Mouse (Mus musculus): ENCODE results near the gene Rcor1.

The Rcor1 gene

DNA sequence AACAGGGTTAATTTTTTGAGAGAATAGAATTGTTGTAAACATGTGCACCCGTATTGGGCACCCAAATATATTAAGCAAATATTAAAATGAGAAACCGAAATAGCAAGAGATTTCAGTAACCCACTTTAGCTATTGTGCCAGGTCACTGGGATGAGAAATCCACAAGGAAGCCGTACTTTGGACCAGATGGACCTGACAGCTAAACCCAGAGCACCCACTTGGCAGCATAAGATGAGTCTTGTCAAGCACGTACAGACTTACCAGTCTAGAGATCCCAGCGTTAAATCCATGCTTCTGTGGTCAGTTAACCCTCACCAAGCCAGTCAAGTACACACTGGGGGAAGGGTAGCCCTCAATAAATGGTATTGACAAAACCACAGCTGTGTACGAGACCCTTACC, 86.5 kb downstream of the Rcor1 start:
- no peak for DNase-seq (ENCODE audit: low spot score in 2 of 2)

DNA sequence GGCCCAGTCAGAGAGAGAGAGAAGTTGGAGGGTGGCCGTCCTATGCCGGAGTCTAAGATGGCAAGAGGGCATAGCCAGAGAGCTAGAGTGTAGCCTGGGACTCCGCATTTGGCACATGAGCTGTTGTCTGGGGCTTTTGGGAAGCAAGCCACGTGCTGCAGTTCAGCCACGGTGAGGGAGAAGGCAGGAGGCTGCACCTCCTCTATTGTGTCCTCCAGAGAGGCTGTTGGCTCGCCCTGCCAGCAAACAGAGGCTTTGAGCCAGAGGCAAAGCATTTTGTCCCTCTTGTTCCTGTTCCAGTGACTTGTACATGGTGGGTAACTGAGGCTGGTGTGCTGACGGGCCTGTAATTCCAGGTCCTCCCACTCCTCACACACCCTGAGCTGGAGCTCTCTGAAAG, 95.0 kb downstream of the Rcor1 start:
- DNase-seq (ENCODE audit: low spot score in 2 of 2), result no peak

- no peak for DNase-seq (ENCODE audit: low spot score in 2 of 2)
Observed at GRCm38 (mm10) chr12:111134791-111135733, 95.9 kb downstream of the Rcor1 start.

- DNase-seq (ENCODE audit: low spot score in 2 of 2), result no peak
Observed at GRCm38 (mm10) chr12:111135953-111136352, 96.8 kb downstream of the Rcor1 start.

DNA sequence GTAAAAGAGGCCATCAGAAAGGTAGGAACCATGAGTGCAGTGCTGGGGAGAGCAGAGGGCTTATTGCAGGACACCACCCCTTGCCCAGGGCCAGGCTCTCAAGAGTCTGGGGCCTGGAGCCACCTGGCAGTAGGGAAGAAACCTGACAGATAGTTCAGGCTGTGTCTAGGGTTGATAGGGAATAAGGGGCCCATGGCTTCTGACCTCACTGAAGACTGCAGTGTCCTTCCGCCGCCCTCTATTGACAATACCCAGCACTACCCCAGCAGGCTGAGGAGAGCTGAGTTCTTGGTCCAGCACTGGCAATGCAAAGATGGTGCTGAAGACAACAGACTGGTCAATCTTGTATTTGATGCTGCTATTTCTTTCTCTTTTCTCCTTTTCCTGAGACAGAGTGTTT, 97.9 kb downstream of the Rcor1 start:
- no peak for DNase-seq (ENCODE audit: low spot score in 2 of 2)

DNA sequence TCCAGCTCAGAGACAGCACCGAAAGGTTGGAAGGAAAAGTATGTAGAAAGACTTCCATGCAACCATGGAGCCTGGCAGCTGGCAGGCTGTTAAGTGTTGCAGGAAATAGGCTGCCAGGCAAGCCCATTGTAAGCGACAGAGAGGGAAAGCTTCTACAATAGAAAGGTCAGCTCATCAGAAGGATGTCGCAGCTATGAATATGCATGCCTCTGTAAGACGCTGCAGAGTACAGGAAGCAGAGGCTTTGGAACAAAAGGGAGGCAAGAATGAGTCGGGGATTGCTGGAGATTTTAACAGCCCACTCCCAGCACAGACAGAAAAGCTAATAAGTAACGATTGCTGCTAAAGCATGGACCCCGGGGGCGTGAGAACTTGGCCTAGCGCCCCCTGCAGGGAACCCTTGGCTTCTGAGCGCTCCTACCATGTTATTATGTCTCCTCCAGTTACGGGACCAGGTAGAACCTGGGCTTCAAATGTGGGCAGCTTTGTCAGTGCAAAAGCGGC, 103.9 kb downstream of the Rcor1 start:
- no peak for DNase-seq (ENCODE audit: low spot score in 2 of 2)

DNA sequence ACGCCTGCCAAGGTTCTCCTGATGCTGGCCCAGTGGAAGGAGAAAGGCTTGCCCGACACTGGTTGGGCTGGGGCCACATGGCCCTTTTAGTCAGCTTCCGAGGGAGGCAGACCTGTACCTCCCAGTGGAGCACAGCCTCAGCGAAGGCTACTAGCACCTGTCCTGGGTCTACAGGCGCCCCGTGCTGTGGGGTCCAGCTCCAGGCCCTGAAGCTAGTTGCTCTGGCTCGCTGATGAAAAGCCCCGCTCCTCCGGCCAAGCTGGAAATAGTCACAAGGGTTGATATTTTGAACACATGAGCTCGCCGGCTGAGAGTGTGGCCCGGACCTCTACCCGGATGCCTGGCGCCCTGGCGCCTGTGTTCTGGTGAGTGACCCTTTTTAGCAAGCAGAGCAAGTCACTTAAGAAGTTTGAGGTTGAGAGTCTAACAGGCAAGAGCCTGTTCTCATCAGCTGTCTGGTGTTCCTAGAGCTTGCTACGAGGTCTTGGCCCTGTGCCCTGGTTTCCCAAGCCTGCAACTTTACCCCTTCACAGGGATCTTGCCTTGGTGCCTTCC, 104.4 kb downstream of the Rcor1 start:
- no peak for DNase-seq (ENCODE audit: low spot score in 2 of 2)

GRCm38 (mm10) chr12:111144598-111144997, 105.4 kb downstream of the Rcor1 start:
- no peak for DNase-seq (ENCODE audit: low spot score in 2 of 2)

GRCm38 (mm10) chr12:111145269-111145668, 106.1 kb downstream of the Rcor1 start:
- peak in 1 of 2 experiments; percentile 73 for DNase-seq (ENCODE audit: low spot score in 2 of 2)

DNA sequence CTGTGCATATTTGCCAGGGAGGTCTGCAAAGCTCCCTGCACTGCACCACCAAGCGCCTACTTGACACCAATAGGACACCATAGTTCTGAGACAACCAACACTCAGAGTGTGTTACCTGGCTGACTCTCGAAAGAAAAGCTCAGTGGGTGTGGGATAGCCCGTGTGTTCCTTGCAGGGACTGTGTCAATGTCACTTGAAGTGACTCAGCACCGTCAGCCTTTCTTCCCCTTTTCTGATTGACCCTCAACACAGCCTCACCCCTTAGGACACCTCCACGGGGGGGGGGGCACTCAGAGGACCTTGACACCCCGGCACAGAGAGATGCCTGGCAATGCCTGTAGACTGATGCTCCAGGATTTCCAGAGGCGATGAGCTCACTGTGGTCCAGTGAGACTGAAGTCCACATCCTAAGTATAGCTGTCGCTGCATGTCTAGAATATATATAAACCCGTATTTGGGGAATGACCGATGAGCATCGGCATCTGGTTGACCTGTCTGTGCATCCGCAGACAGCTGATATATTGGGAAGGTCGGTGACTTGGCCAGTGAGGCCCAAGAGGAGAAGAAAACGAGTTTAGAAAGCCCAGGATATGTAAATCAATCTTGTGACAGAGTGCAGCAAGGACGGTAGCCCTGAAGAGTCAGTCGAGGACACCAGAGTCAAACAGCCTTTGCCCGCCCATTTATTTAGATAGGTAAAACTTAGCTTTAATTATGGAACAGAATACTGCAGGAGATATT, 110.5 kb downstream of the Rcor1 start:
- no peak for DNase-seq (ENCODE audit: low spot score in 2 of 2)

- DNase-seq (ENCODE audit: low spot score in 2 of 2), result no peak
Observed at GRCm38 (mm10) chr12:111150236-111150596, 111.1 kb downstream of the Rcor1 start.

GRCm38 (mm10) chr12:111151422-111152156, 112.4 kb downstream of the Rcor1 start:
- no peak for DNase-seq (ENCODE audit: low spot score in 2 of 2)

- no peak for DNase-seq (ENCODE audit: low spot score in 2 of 2)
Observed at GRCm38 (mm10) chr12:111152579-111152978, 113.4 kb downstream of the Rcor1 start.

DNA sequence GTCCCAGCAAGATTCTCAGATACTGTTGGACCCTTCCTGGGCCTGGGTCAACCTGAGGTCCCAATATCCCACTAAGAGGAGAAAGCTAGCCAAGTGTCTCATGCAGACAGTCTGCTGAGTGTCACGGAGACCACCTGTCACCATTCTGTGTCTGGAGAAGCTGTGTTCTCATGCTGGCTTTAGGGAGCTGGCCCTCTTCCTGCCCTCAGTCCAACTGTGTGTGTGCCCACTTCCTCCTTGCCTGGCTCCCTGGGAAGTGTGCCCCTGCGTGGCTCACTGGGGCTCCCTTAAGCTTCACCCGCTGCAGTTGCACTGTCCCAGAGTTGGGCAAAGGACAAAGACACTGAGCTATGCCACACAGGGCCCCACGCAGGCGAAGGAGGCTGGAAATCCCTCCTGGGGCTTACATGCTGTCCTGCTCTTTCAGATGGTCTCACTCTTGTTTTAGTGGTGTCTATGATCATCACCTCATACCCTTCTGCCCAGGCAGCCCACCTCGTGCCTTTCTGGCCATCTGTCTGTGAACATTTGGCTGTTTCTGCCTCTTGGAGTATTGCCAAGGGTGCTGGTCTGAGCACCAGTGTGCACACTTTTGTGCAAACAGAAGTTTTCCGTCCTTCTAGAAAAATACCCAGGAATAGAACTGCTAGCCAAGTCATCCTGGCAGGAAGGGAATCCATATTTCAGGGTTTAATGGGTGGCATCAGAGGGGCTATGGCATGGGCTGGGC, 114.0 kb downstream of the Rcor1 start:
- no peak for DNase-seq (ENCODE audit: low spot score in 2 of 2)

DNA sequence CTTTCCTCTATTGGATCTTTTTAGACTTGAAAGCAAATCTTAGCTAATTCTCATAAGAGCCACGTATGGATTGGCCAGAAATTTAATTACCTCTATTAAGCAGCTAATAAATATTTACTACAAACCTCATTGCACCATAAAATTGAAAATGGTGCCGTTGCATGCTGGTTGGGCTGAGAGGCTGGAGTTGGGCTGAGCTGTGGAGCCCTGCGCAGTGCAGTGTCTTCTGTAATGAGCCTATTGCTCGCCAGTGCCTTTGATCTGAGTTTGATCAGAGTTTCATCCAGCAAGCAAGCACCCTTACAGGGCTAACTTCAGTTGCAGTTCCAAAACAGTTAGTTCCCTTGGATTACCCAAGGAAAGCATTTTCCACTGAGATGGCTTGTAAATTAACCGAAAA, 114.8 kb downstream of the Rcor1 start:
- DNase-seq (ENCODE audit: low spot score in 2 of 2), result no peak

GRCm38 (mm10) chr12:111154641-111155040, 115.5 kb downstream of the Rcor1 start:
- DNase-seq (ENCODE audit: low spot score in 2 of 2), result no peak

GRCm38 (mm10) chr12:111155756-111156155, 116.6 kb downstream of the Rcor1 start:
- no peak for DNase-seq (ENCODE audit: low spot score in 2 of 2)

GRCm38 (mm10) chr12:111159659-111160428, 120.7 kb downstream of the Rcor1 start:
- no peak for DNase-seq (ENCODE audit: low spot score in 2 of 2)

DNA sequence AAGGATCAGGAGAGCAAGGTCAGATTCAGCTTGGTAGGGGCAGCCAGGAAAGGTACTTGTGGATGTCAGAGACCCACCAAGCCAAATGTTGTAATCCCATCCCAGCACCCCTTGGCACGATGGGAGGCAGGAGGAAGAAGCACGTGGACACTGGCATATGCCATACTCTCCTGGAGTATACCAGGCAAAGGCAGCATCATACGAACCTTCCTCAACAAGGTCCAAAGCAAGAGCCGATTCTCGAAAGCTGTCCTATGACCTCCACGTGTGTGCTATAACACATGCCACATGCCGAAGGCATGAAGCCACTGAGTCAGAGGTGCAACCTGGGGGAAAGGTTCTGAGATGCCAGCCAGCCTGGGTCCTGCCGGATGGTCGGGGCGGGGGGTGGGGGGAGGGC, 121.7 kb downstream of the Rcor1 start:
- DNase-seq (ENCODE audit: low spot score in 2 of 2), result no peak

DNA sequence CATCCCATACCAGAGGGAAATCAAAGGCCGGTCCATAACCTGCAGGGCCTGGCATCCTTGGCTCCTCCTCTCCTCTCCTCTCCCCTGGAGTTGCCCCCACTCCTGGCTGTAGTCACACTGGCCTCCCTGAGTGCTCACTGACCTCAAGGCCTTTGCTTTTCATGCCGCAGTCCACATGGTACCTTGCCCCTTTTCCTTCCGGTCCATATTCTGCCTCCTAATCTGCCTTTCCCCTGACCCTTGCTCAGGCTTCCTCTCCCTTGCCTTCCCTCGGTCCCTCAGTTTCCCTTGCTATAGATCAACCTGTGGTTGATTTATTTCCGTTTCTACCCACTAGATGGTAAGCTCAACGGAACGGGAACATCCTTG, 122.8 kb downstream of the Rcor1 start:
- DNase-seq (ENCODE audit: low spot score in 2 of 2), result no peak

All from left cerebral cortex, adult 9 months (tissue).